Mouse (Mus musculus): ENCODE data around the gene Acaa1b. TPM values are rescaled to one million over a fixed set of nuclear protein-coding genes. Genes with fewer than 3 reads are reported as not detected.

The Acaa1b gene
- total and polyA plus RNA-seq, 2 experiments from 2014 or later, result 3.9 to 4.0 TPM

DNA sequence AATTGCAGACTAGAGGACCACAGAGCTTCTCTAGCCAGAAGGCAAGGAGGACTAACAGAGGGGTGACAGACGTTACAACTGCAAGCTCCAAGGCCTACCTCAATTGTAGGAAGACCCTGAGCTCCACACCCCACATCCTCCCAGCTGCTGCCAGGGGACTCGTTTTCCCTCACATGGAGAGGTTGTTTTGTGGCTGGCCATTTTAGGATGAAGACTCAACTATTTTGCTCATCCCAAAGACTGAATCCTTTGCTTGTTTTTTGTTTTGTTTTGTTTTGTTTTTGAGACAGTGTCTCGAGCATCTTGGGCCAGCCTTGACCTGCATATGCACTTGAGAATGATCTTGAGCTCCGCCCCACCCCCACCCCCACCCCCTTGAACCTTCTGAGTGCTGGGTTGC, 2.0 kb upstream of the Acaa1b start, which contains the start of gene Gm47289:
Gene Gm47289, plus strand, starts transcription at position 301 of the 400 bp plus-strand sequence.
- H3K4me3 ChIP-seq (ENCODE audit: low read length), result no peak within 1 kb of the TSS
- H3K9ac ChIP-seq (replicated peaks; ENCODE audit: low read length), result no peak within 1 kb of the TSS
- H3K4me1 ChIP-seq (ENCODE audit: insufficient read depth, low read length), result no peaks in the 10 kb centered on the region
- no peak for ATAC-seq
- no peak for DNase-seq (ENCODE audit: low spot score)
- no peak within 1 kb of the TSS for H3K27ac ChIP-seq
- H3K27me3 ChIP-seq (ENCODE audit: insufficient read depth, low read length), result no peaks in the 10 kb centered on the region
- WGBS, result 62% methylated on average over 4 of the region's 4 CpGs
- no peak within 1 kb of the TSS for H3K4me2 ChIP-seq (ENCODE audit: low read depth, low read length)
- no peak for TF ChIP-seq CTCF (IDR thresholded peaks at IDR 0.05; ENCODE audit: low read depth)
- no peaks in the 10 kb centered on the region for H3K36me3 ChIP-seq (ENCODE audit: insufficient read depth, low read length)
- H3K9me3 ChIP-seq (ENCODE audit: low read length), result no peaks in the 10 kb centered on the region

- H3K27ac ChIP-seq, result no peak overlapping the region
- no peak overlapping the region for H3K4me2 ChIP-seq (ENCODE audit: low read depth, low read length)
- no peak for TF ChIP-seq CTCF (IDR thresholded peaks at IDR 0.05; ENCODE audit: low read depth)
- no peaks in the 10 kb centered on the region for H3K9me3 ChIP-seq (ENCODE audit: low read length)
- H3K36me3 ChIP-seq (ENCODE audit: insufficient read depth, low read length), result no peaks in the 10 kb centered on the region
- H3K4me3 ChIP-seq (ENCODE audit: low read length), result no peak overlapping the region
- no peak for ATAC-seq
- no peaks in the 10 kb centered on the region for H3K4me1 ChIP-seq (ENCODE audit: insufficient read depth, low read length)
- 61% methylated on average over 7 of the region's 7 CpGs for WGBS
- no peaks in the 10 kb centered on the region for H3K27me3 ChIP-seq (ENCODE audit: insufficient read depth, low read length)
- DNase-seq (ENCODE audit: low spot score), result peak; percentile 6
- H3K9ac ChIP-seq (replicated peaks; ENCODE audit: low read length), result no peak overlapping the region
Observed at GRCm38 (mm10) chr9:119155826-119156225, 1.1 kb downstream of the Acaa1b start.

- no peak overlapping the region for H3K4me2 ChIP-seq (ENCODE audit: low read depth, low read length)
- H3K27ac ChIP-seq, result no peak overlapping the region
- no peaks in the 10 kb centered on the region for H3K9me3 ChIP-seq (ENCODE audit: low read length)
- no peak for TF ChIP-seq CTCF (IDR thresholded peaks at IDR 0.05; ENCODE audit: low read depth)
- H3K27me3 ChIP-seq (ENCODE audit: insufficient read depth, low read length), result no peaks in the 10 kb centered on the region
- no peak overlapping the region for H3K9ac ChIP-seq (replicated peaks; ENCODE audit: low read length)
- H3K4me1 ChIP-seq (ENCODE audit: insufficient read depth, low read length), result no peaks in the 10 kb centered on the region
- 80% methylated on average over 8 of the region's 8 CpGs for WGBS
- no peak for DNase-seq (ENCODE audit: low spot score)
- no peak overlapping the region for H3K4me3 ChIP-seq (ENCODE audit: low read length)
- ATAC-seq, result no peak
- no peaks in the 10 kb centered on the region for H3K36me3 ChIP-seq (ENCODE audit: insufficient read depth, low read length)
Observed at GRCm38 (mm10) chr9:119155416-119155815, 1.5 kb downstream of the Acaa1b start.

- ATAC-seq, result no peak
- TF ChIP-seq CTCF (IDR thresholded peaks at IDR 0.05; ENCODE audit: low read depth), result no peak
- Histone ChIP-seq H3K36me3 (ENCODE audit: insufficient read depth, low read length) (no peaks in the 10 kb centered on the region), H3K4me2 (ENCODE audit: low read depth, low read length) (no peak overlapping the region), H3K27me3 (ENCODE audit: insufficient read depth, low read length) (no peaks in the 10 kb centered on the region), H3K4me3 (ENCODE audit: low read length) (no peak overlapping the region), H3K4me1 (ENCODE audit: insufficient read depth, low read length) (no peaks in the 10 kb centered on the region), H3K27ac (no peak overlapping the region), H3K9me3 (ENCODE audit: low read length) (no peaks in the 10 kb centered on the region), H3K9ac (replicated peaks; ENCODE audit: low read length) (no peak overlapping the region)
- 41% methylated on average over 2 of the region's 2 CpGs for WGBS
- no peak for DNase-seq (ENCODE audit: low spot score)
Observed at GRCm38 (mm10) chr9:119151751-119152150, 5.1 kb downstream of the Acaa1b start.

- 36% methylated on average over 5 of the region's 5 CpGs for WGBS
- Histone ChIP-seq H3K27ac (no peak overlapping the region), H3K27me3 (ENCODE audit: insufficient read depth, low read length) (no peaks in the 10 kb centered on the region), H3K4me1 (ENCODE audit: insufficient read depth, low read length) (no peaks in the 10 kb centered on the region), H3K9me3 (ENCODE audit: low read length) (no peaks in the 10 kb centered on the region), H3K9ac (replicated peaks; ENCODE audit: low read length) (no peak overlapping the region), H3K4me3 (ENCODE audit: low read length) (no peak overlapping the region), H3K36me3 (ENCODE audit: insufficient read depth, low read length) (no peaks in the 10 kb centered on the region), H3K4me2 (ENCODE audit: low read depth, low read length) (no peak overlapping the region)
- DNase-seq (ENCODE audit: low spot score) (peak; percentile 47), ATAC-seq (no peak)
- TF ChIP-seq CTCF (IDR thresholded peaks at IDR 0.05; ENCODE audit: low read depth), result no peak
Observed at GRCm38 (mm10) chr9:119149601-119150000, 7.3 kb downstream of the Acaa1b start.

- no peaks in the 10 kb centered on the region for H3K36me3 ChIP-seq (ENCODE audit: insufficient read depth, low read length)
- 75% methylated on average over 13 of the region's 13 CpGs for WGBS
Observed at GRCm38 (mm10) chr9:119146098-119146770, 10.7 kb downstream of the Acaa1b start.

GRCm38 (mm10) chr9:119145638-119146037, 11.3 kb downstream of the Acaa1b start:
- Histone ChIP-seq H3K9me3 (ENCODE audit: low read length) (no peaks in the 10 kb centered on the region), H3K4me1 (ENCODE audit: insufficient read depth, low read length) (no peaks in the 10 kb centered on the region), H3K9ac (replicated peaks; ENCODE audit: low read length) (no peak overlapping the region), H3K27ac (no peak overlapping the region), H3K27me3 (ENCODE audit: insufficient read depth, low read length) (no peaks in the 10 kb centered on the region), H3K36me3 (ENCODE audit: insufficient read depth, low read length) (no peaks in the 10 kb centered on the region), H3K4me3 (ENCODE audit: low read length) (no peak overlapping the region), H3K4me2 (ENCODE audit: low read depth, low read length) (no peak overlapping the region)
- DNase-seq (ENCODE audit: low spot score) (no peak), ATAC-seq (no peak)
- WGBS, result 59% methylated on average over 6 of the region's 6 CpGs
- TF ChIP-seq CTCF (IDR thresholded peaks at IDR 0.05; ENCODE audit: low read depth), result no peak

More at GRCm38 (mm10) chr9:119146098-119146770, 10.7 kb downstream of the Acaa1b start:
- Histone ChIP-seq H3K9me3 (ENCODE audit: low read length) (no peaks in the 10 kb centered on the region), H3K27me3 (ENCODE audit: insufficient read depth, low read length) (no peaks in the 10 kb centered on the region), H3K4me1 (ENCODE audit: insufficient read depth, low read length) (no peaks in the 10 kb centered on the region), H3K4me3 (ENCODE audit: low read length) (no peak overlapping the region), H3K9ac (replicated peaks; ENCODE audit: low read length) (no peak overlapping the region), H3K4me2 (ENCODE audit: low read depth, low read length) (no peak overlapping the region), H3K27ac (no peak overlapping the region)
- no peak for TF ChIP-seq CTCF (IDR thresholded peaks at IDR 0.05; ENCODE audit: low read depth)
- no peak for ATAC-seq
- no peak for DNase-seq (ENCODE audit: low spot score)

All from hindbrain, postnatal 0 days (tissue).